Mouse (Mus musculus) ES-E14 (cell line): ENCODE measurements around the gene Amotl1.

Experiments used
- CHD2 ChIP-seq: IDR thresholded peaks from 2 replicates; pipeline ENCODE4 v1.6.1; 2014; ENCODE audit warnings: mild to moderate bottlenecking, low read depth, low read length, inconsistent platforms
- MAFK ChIP-seq: IDR thresholded peaks from 2 replicates; pipeline ENCODE4 v1.6.1; 2014; ENCODE audit warnings: mild to moderate bottlenecking, low read depth, low read length, inconsistent platforms; ENCODE audit not compliant: insufficient read depth
- ZNF384 ChIP-seq: IDR thresholded peaks from 2 replicates; pipeline ENCODE4 v1.6.1; 2012; ENCODE audit warnings: low read depth, low read length, inconsistent platforms

DNA sequence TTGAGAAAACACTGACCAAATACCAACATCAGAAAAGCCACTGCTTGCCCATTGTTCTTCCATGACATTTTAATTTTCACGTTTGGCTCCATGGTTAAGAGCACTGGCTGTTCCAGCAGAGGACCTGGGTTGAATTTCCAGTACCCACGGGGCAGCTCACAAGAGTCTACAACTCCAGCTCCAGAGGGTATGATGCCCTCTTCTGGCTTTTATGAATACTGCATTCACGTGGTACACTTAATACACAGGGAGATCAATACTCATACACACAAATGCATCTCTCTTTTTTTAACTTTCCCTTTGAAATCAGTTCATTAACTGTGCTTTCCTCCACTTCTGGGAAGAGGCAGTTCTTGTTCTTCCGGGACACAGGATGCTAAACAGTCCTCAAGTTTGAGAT is 41.4 kb downstream of the Amotl1 start:
- TF ChIP-seq CHD2 (no peak), MAFK (no peak), ZNF384 (no peak)
